In the genomic region with DNA sequence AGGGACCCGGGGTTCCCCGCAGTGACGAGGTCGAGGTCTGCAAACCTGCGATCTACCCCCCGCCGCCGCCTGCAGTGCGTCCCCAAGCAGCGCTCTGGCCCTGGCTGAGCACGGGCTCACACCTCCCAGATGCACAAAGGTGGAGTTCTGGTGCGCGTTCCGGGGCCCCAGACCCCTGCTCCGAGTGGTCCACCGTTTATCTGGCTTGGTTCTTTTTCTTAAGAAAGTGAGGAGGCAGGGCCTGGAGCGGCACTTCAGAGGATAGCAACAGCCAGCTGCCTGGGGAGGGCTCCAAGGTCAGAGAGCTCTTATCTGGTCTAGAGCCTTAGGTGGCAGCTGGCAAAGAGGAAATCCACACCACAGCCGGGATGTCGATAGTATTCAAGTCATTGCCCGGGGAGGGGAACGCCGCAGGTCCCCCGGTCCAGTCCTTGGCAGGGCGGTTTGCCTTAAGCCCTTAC, we compare ENCODE assay signal across 8 mouse cellular contexts. TPM values are rescaled to one million over a fixed set of nuclear protein-coding genes. Genes with fewer than 3 reads are reported as not detected.
DNase-seq lines count a peak whose midpoint lies in the region; ATAC-seq and TF ChIP-seq lines count a peak whose summit lies in the region.

No protein-coding gene starts in this region.

- H3K27me3 ChIP-seq in heart, adult 2 months (ENCODE audit: control insufficient read depth, insufficient read depth, low read length) = peaks cover 10% of the 10 kb centered on the region
- H3K27me3 ChIP-seq in forebrain, embryonic 12.5 days = peaks cover 71% of the 10 kb centered on the region
- peaks cover 66% of the 10 kb centered on the region for H3K27me3 ChIP-seq in stomach, embryonic 15.5 days (replicated peaks)

- H3K9ac ChIP-seq in heart, adult 2 months (ENCODE audit: low read depth, low read length) = no peak overlapping the region
- peak overlapping the region; percentile 66 for H3K9ac ChIP-seq in forebrain, embryonic 12.5 days
- 0 out of 2 replicates have a peak overlapping the region, but pooled peaks have one; percentile 13 for H3K9ac ChIP-seq in stomach, embryonic 15.5 days

- intact Hi-C loops in heart, adult 2 months (cut with DNase I) = no loop called here
- intact Hi-C loops in heart, postnatal 14 days (cut with DNase I) = no loop called here

- WGBS in heart, adult 2 months = under 1% methylated on average over 24 of the region's 24 CpGs
- WGBS in forebrain, embryonic 12.5 days = under 1% methylated on average over 24 of the region's 24 CpGs
- under 1% methylated on average over 24 of the region's 24 CpGs for WGBS in stomach, embryonic 15.5 days

- peak overlapping the region; percentile 90 for H3K4me2 ChIP-seq in forebrain, embryonic 12.5 days
- H3K4me2 ChIP-seq in stomach, embryonic 15.5 days = peak overlapping the region; percentile 96

- TF ChIP-seq POLR2A in heart, adult 2 months (IDR thresholded peaks at IDR 0.05; ENCODE audit: insufficient read depth, low read depth, low read length) = no peak

- no peak for TF ChIP-seq CTCF in heart, adult 2 months (IDR thresholded peaks at IDR 0.05)

- peak overlapping the region; percentile 43 for H3K4me3 ChIP-seq in heart, adult 2 months
- peak overlapping the region; percentile 49 for H3K4me3 ChIP-seq in forebrain, embryonic 12.5 days (replicated peaks)
- peak overlapping the region; percentile 44 for H3K4me3 ChIP-seq in stomach, embryonic 15.5 days (replicated peaks)

- no peaks in the 10 kb centered on the region for H3K4me1 ChIP-seq in heart, adult 2 months (ENCODE audit: control insufficient read depth, insufficient read depth, low read length)
- H3K4me1 ChIP-seq in forebrain, embryonic 12.5 days = peaks cover 63% of the 10 kb centered on the region
- peaks cover 20% of the 10 kb centered on the region for H3K4me1 ChIP-seq in stomach, embryonic 15.5 days

- ATAC-seq in forebrain, embryonic 12.5 days (ENCODE audit: low FRiP score) = peak; percentile 43
- ATAC-seq in stomach, embryonic 15.5 days (ENCODE audit: insufficient read depth, low FRiP score, low read depth) = peak; percentile 32

- no peak for TF ChIP-seq EP300 in heart, adult 2 months (IDR thresholded peaks at IDR 0.05; ENCODE audit: insufficient read depth, low read depth, low read length)

- H3K9me3 ChIP-seq in forebrain, embryonic 12.5 days = no peaks in the 10 kb centered on the region
- H3K9me3 ChIP-seq in stomach, embryonic 15.5 days = no peaks in the 10 kb centered on the region

- H3K27ac ChIP-seq in heart, adult 2 months = no peak overlapping the region
- peak overlapping the region; percentile 91 for H3K27ac ChIP-seq in forebrain, embryonic 12.5 days
- no peak overlapping the region for H3K27ac ChIP-seq in stomach, embryonic 15.5 days

- no peaks in the 10 kb centered on the region for H3K36me3 ChIP-seq in heart, adult 2 months (ENCODE audit: control insufficient read depth, insufficient read depth, low read length)
- H3K36me3 ChIP-seq in forebrain, embryonic 12.5 days (replicated peaks) = no peaks in the 10 kb centered on the region
- no peaks in the 10 kb centered on the region for H3K36me3 ChIP-seq in stomach, embryonic 15.5 days

- DNase-seq in heart, adult 2 months = peak in 1 of 2 experiments; percentile 8
- DNase-seq in heart, postnatal 14 days = no peak
- DNase-seq in ES-CJ7 (ENCODE audit: low read depth, low spot score) = peak; percentile 65
- peak; percentile 12 for DNase-seq in liver
- DNase-seq in left cerebral cortex, adult 18-20 months (ENCODE audit: low spot score in 2 of 2) = no peak
- no peak for DNase-seq in thymus, adult 18-20 months

- H3K79me2 ChIP-seq in heart, adult 2 months (replicated peaks; ENCODE audit: control insufficient read depth, insufficient read depth, low read length) = no peaks in the 10 kb centered on the region

RNA-seq across cellular contexts. Expression of a gene that starts 32.3 kb away (rescaled TPM):
- total RNA-seq in heart, adult 2 months (2021) = not detected
- polyA plus RNA-seq in heart, adult 2 months (2012; rRNA removed) = not detected in 2 replicates
- not detected for total RNA-seq in heart, postnatal 14 days (2021)
- polyA plus RNA-seq in forebrain, embryonic 12.5 days (2016; fragmentation: Nextera tagmentation; extraction: Ambion mirVana) = 15.3 and 15.6 TPM in 2 replicates
- 0.04 and 0.05 TPM in 2 replicates for polyA plus RNA-seq in stomach, embryonic 15.5 days (2015; fragmentation: Nextera tagmentation; extraction: Ambion mirVana)
- total RNA-seq in left cerebral cortex, adult 18-20 months (2021) = 10 to 100 TPM; 20.5 to 20.7 TPM

RNA-seq across cellular contexts. Expression of a gene that starts 52.7 kb away (rescaled TPM):
- 1 to 10 TPM; 1.8 to 3.4 TPM for total RNA-seq in heart, adult 2 months (2021)
- 2.5 and 2.8 TPM in 2 replicates for polyA plus RNA-seq in heart, adult 2 months (2012; rRNA removed)
- 1 to 10 TPM; 1.8 to 2.0 TPM for total RNA-seq in heart, postnatal 14 days (2021)
- polyA plus RNA-seq in forebrain, embryonic 12.5 days (2016; fragmentation: Nextera tagmentation; extraction: Ambion mirVana) = 0.54 and 0.78 TPM in 2 replicates
- 4.9 and 7.3 TPM in 2 replicates for polyA plus RNA-seq in stomach, embryonic 15.5 days (2015; fragmentation: Nextera tagmentation; extraction: Ambion mirVana)
- total RNA-seq in left cerebral cortex, adult 18-20 months (2021) = 1 to 10 TPM; 2.1 to 2.8 TPM

RNA-seq across cellular contexts. Expression of a gene that starts 56.3 kb away (rescaled TPM):
- 10 to 100 TPM; 19.2 to 23.9 TPM for total RNA-seq in heart, adult 2 months (2021)
- 35.9 and 40.0 TPM in 2 replicates for polyA plus RNA-seq in heart, adult 2 months (2012; rRNA removed)
- total RNA-seq in heart, postnatal 14 days (2021) = 10 to 100 TPM in 1 of 2 experiments, 1 to 10 TPM in 1; 9.8 to 11.9 TPM
- polyA plus RNA-seq in forebrain, embryonic 12.5 days (2016; fragmentation: Nextera tagmentation; extraction: Ambion mirVana) = 12.0 and 12.9 TPM in 2 replicates
- polyA plus RNA-seq in stomach, embryonic 15.5 days (2015; fragmentation: Nextera tagmentation; extraction: Ambion mirVana) = 12.2 and 12.7 TPM in 2 replicates
- 100 to 1,000 TPM; 103 to 106 TPM for total RNA-seq in left cerebral cortex, adult 18-20 months (2021)

Comparison
In these comparisons a context has a peak if more than half of its experiments do, and no peak if none do; other contexts are left out.
1. DNase-seq: peak in ES-CJ7 (single experiment) and liver (single experiment); none in heart, postnatal 14 days (0 of 2), left cerebral cortex, adult 18-20 months (0 of 2) and thymus, adult 18-20 months (0 of 2).
2. RNA of a gene that starts 32.3 kb away (total RNA-seq): 20.5 to 20.7 TPM in left cerebral cortex, adult 18-20 months; not detected in heart, adult 2 months and not detected in heart, postnatal 14 days; every median in the first group is over 10 times any median in the second.
3. RNA of a gene that starts 56.3 kb away (total RNA-seq): 103 to 106 TPM in left cerebral cortex, adult 18-20 months; 19.2 to 23.9 TPM in heart, adult 2 months and 9.8 to 11.9 TPM in heart, postnatal 14 days; every median in the first group is over 4 times any median in the second.
4. Peak in every context shown above with its lines, with median percentiles within 50 percentile points of each other: H3K4me3 ChIP-seq.